Mouse (Mus musculus) bone marrow macrophage, adult 2 months (primary cell): ENCODE results near the gene Fgfr2.

Source experiments
- CTCF ChIP-seq: IDR thresholded peaks from 2 replicates; pipeline ENCODE4 v1.5.1; 2012; ENCODE audit warnings: low read depth, mild to moderate bottlenecking, low read length, moderate library complexity
- POLR2A ChIP-seq: IDR thresholded peaks from 2 replicates; pipeline ENCODE4 v1.6.1; 2012; ENCODE audit warnings: mild to moderate bottlenecking, low read depth, low read length, borderline replicate concordance

DNA sequence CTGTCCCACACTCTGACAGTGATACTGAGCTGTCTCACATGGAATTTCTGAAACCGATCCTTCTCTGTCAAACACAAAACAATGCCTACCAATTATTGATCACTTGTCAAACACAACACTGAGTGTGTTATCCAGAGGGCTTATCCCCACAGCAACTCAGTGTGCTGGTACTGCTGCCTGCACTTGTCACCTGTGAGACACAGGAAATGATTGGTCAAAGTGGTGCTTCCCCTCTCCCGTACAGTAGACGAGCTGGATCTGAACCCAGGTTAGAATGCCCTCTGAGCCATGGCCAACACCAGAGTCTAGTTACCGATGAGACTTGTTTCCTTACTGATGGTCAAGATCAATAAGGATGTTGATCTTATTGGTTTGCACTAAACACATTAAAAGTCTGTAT lies 2321.3 kb downstream of the Fgfr2 start:
- TF ChIP-seq POLR2A (no peak), CTCF (no peak)
